Mouse (Mus musculus) frontal cortex, postnatal 36 days (tissue): Measurements from ENCODE around the gene Tgfb1.

Experiments
- DNase-seq, 2 experiments: peaks; one replicate each; pipeline ENCODE4 v3.0.0; 2022; ENCODE audit warnings: low spot score in 2 of 2

Tgfb1 gene

GRCm38 (mm10) chr7:25734991-25735390 lies 48.2 kb downstream of the Tgfb1 start:
- no peak for DNase-seq

GRCm38 (mm10) chr7:25736920-25737319 lies 50.1 kb downstream of the Tgfb1 start:
- no peak for DNase-seq

GRCm38 (mm10) chr7:25738277-25738676 lies 51.5 kb downstream of the Tgfb1 start:
- DNase-seq = no peak

GRCm38 (mm10) chr7:25746844-25747243 lies 60.0 kb downstream of the Tgfb1 start:
- DNase-seq = no peak

- DNase-seq = no peak
These were observed 66.3 kb downstream of the Tgfb1 start for GRCm38 (mm10) chr7:25753076-25753475.

GRCm38 (mm10) chr7:25753643-25754438 lies 67.0 kb downstream of the Tgfb1 start:
- DNase-seq = no peak

- DNase-seq = no peak
These were observed 67.6 kb downstream of the Tgfb1 start for GRCm38 (mm10) chr7:25754439-25754737.
